Mouse (Mus musculus): Measurements from ENCODE around the gene Ophn1. TPM values are rescaled to one million over a fixed set of nuclear protein-coding genes. Genes with fewer than 3 reads are reported as not detected.

Gene Ophn1
- polyA plus RNA-seq, 1 experiment from 2014 or later, result 3.3 TPM

GRCm38 (mm10) chrX:98856046-98856445 lies 34.8 kb downstream of the Ophn1 start:
- no peaks in the 10 kb centered on the region for H3K9me3 ChIP-seq (ENCODE audit: low read length)
- DNase-seq, result no peak
- 72% methylated on average over 2 of the region's 2 CpGs for WGBS (ENCODE audit: insufficient replicate concordance)

DNA sequence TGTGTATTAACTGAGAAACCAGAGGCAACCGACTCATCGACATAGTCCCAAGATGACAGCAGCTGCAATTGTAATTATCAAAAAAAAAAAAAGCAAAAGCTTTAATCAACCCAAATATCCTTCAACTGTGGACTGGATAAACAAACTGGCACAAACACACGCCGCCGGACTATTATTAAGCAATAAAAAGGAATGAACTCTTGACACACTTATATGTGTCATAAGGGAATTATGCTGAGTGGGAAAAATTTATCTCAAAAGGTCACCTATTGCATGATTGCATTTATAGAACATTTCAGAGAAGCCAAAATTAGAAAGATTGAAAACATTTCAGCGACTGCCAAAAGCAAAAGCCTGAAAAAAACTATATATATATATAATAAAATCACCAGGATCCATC lies 40.0 kb downstream of the Ophn1 start:
- Histone ChIP-seq H3K9me3 (ENCODE audit: low read length) (no peaks in the 10 kb centered on the region), H3K27me3 (ENCODE audit: insufficient read depth, low read length) (no peaks in the 10 kb centered on the region), H3K27ac (ENCODE audit: low read depth) (no peak overlapping the region), H3K4me2 (ENCODE audit: low read depth, low read length) (no peak overlapping the region), H3K36me3 (replicated peaks; ENCODE audit: insufficient read depth, low read length) (no peaks in the 10 kb centered on the region), H3K4me3 (ENCODE audit: low read depth, low read length) (no peak overlapping the region), H3K9ac (replicated peaks) (no peak overlapping the region), H3K4me1 (ENCODE audit: insufficient read depth) (no peaks in the 10 kb centered on the region)
- ATAC-seq, result no peak
- 71% methylated on average over 6 of the region's 6 CpGs for WGBS (ENCODE audit: insufficient replicate concordance)
- no peak for TF ChIP-seq EP300 (IDR thresholded peaks at IDR 0.05; ENCODE audit: low read depth)
- no peak for TF ChIP-seq CTCF (IDR thresholded peaks at IDR 0.05; ENCODE audit: low read depth)
- DNase-seq, result no peak

More at GRCm38 (mm10) chrX:98856046-98856445, 34.8 kb downstream of the Ophn1 start:
- Histone ChIP-seq H3K9ac (replicated peaks) (no peak overlapping the region), H3K27me3 (ENCODE audit: insufficient read depth, low read length) (no peaks in the 10 kb centered on the region), H3K36me3 (replicated peaks; ENCODE audit: insufficient read depth, low read length) (no peaks in the 10 kb centered on the region), H3K4me1 (ENCODE audit: insufficient read depth) (no peaks in the 10 kb centered on the region), H3K4me3 (ENCODE audit: low read depth, low read length) (no peak overlapping the region), H3K27ac (ENCODE audit: low read depth) (no peak overlapping the region), H3K4me2 (ENCODE audit: low read depth, low read length) (no peak overlapping the region)
- ATAC-seq, result no peak
- no peak for TF ChIP-seq EP300 (IDR thresholded peaks at IDR 0.05; ENCODE audit: low read depth)
- no peak for TF ChIP-seq CTCF (IDR thresholded peaks at IDR 0.05; ENCODE audit: low read depth)

DNA sequence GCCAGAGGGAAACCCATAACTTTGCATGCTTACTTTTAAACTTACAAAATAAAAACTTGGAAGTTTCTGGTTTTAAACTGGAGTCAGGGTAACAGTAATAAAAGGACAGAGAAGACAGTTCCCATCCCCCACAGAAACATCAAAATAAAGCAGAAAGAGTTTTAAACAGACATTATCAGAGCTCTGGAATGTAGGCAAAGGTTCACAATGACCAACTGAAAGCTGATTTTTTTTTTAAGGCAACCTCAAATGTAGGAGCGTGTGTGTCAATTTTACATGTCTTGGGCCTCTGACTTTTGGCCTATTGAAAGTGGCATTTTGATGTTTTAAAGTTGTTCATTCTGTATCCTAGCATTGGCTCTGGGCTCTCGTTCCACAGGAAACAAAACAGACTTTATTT lies 49.2 kb downstream of the Ophn1 start:
- H3K27ac ChIP-seq (ENCODE audit: low read depth), result no peak overlapping the region
- no peaks in the 10 kb centered on the region for H3K4me1 ChIP-seq (ENCODE audit: insufficient read depth)
- H3K27me3 ChIP-seq (ENCODE audit: insufficient read depth, low read length), result no peaks in the 10 kb centered on the region
- no peaks in the 10 kb centered on the region for H3K9me3 ChIP-seq (ENCODE audit: low read length)
- DNase-seq (no peak), ATAC-seq (no peak)
- TF ChIP-seq CTCF (IDR thresholded peaks at IDR 0.05; ENCODE audit: low read depth) (no peak), EP300 (IDR thresholded peaks at IDR 0.05; ENCODE audit: low read depth) (no peak)
- no peak overlapping the region for H3K9ac ChIP-seq (replicated peaks)
- no peak overlapping the region for H3K4me3 ChIP-seq (ENCODE audit: low read depth, low read length)
- H3K36me3 ChIP-seq (replicated peaks; ENCODE audit: insufficient read depth, low read length), result no peaks in the 10 kb centered on the region
- WGBS (ENCODE audit: insufficient replicate concordance), result 53% methylated on average over 2 of the region's 2 CpGs
- H3K4me2 ChIP-seq (ENCODE audit: low read depth, low read length), result no peak overlapping the region

DNA sequence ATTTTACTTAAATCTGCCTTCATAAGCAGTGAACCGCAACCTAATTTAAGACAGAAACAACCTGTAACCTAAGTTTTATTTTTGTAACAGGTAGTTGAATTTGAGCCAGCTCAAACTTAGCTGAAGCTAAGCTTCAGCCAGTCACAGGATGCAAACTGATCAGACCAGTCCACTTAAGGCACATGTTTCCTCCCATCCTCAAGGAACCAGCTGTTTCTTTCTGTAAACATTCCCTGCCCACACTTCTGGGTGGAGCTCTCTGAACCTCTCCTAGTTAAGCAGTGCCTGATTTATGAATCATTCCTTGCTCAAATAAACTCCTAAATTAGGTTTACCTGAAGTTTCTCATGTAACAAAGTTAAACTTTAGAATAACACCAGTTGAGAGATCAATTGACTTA lies 54.8 kb downstream of the Ophn1 start:
- no peak overlapping the region for H3K27ac ChIP-seq (ENCODE audit: low read depth)
- H3K36me3 ChIP-seq (replicated peaks; ENCODE audit: insufficient read depth, low read length), result no peaks in the 10 kb centered on the region
- ATAC-seq (no peak), DNase-seq (no peak)
- H3K27me3 ChIP-seq (ENCODE audit: insufficient read depth, low read length), result no peaks in the 10 kb centered on the region
- no peak overlapping the region for H3K4me2 ChIP-seq (ENCODE audit: low read depth, low read length)
- H3K4me3 ChIP-seq (ENCODE audit: low read depth, low read length), result no peak overlapping the region
- no peak overlapping the region for H3K9ac ChIP-seq (replicated peaks)
- H3K9me3 ChIP-seq (ENCODE audit: low read length), result no peaks in the 10 kb centered on the region
- TF ChIP-seq EP300 (IDR thresholded peaks at IDR 0.05; ENCODE audit: low read depth) (no peak), CTCF (IDR thresholded peaks at IDR 0.05; ENCODE audit: low read depth) (no peak)
- whole genome bisulfite sequencing (ENCODE audit: insufficient replicate concordance), result 84% methylated on average over 1 of the region's 1 CpGs
- no peaks in the 10 kb centered on the region for H3K4me1 ChIP-seq (ENCODE audit: insufficient read depth)

DNA sequence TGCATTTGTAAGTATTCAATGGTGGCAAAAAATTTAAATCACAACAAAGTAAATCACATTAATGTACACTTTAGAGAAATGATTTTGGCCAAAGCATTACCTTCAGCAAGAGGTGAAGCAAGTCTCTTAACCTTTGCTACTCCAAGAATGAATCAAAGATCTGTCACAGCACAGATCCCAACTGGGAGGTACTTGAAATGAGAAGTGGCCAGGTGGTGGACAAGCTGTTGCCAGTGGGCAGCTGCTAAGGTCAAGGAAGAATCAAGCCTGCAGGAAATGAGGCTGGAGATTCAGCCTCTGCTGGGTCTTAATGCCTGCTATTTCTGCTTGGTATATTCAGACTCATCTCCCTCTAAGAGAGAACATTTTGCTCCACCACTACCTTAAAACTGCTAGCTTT lies 87.0 kb downstream of the Ophn1 start:
- Histone ChIP-seq H3K36me3 (replicated peaks; ENCODE audit: insufficient read depth, low read length) (no peaks in the 10 kb centered on the region), H3K4me1 (ENCODE audit: insufficient read depth) (no peaks in the 10 kb centered on the region), H3K4me3 (ENCODE audit: low read depth, low read length) (no peak overlapping the region), H3K27me3 (ENCODE audit: insufficient read depth, low read length) (no peaks in the 10 kb centered on the region), H3K4me2 (ENCODE audit: low read depth, low read length) (no peak overlapping the region), H3K9me3 (ENCODE audit: low read length) (no peaks in the 10 kb centered on the region), H3K27ac (ENCODE audit: low read depth) (no peak overlapping the region), H3K9ac (replicated peaks) (no peak overlapping the region)
- ATAC-seq (no peak), DNase-seq (no peak)
- no peak for TF ChIP-seq CTCF (IDR thresholded peaks at IDR 0.05; ENCODE audit: low read depth)
- TF ChIP-seq EP300 (IDR thresholded peaks at IDR 0.05; ENCODE audit: low read depth), result no peak

DNA sequence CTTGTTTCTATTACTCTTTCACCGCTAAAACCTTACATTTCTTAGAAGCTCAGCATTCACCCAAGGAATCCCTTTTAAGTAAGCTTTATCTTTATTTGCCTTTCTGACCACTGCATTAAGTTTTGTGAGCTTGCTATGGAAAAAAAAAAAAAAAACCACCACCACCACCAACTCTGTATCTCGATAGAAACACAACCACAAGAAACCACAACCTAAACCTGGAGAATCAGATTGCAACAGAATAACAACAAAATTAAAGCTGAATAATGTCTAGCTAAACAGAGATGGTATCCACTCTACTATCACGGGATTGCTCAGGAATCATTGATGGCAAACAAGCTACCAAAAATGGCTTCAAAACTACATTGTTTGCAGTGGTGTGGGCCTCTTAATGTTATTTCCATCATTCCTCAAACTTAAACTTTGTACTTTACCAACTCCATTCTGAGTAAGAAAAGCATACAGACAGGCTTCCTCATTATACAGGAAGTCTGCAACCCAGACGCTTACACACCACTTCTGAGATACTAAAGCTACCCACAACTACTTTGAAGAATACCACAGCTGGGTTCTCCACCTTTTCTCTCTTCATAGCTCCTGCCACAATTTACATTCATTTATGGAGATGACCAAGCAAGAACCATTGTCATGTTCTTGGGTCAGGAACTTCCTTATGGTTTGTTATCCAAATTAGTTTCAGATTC lies 116.4 kb downstream of the Ophn1 start:
- Histone ChIP-seq H3K4me1 (ENCODE audit: insufficient read depth) (no peaks in the 10 kb centered on the region), H3K36me3 (replicated peaks; ENCODE audit: insufficient read depth, low read length) (no peaks in the 10 kb centered on the region), H3K27ac (ENCODE audit: low read depth) (no peak overlapping the region), H3K27me3 (ENCODE audit: insufficient read depth, low read length) (no peaks in the 10 kb centered on the region), H3K4me3 (ENCODE audit: low read depth, low read length) (no peak overlapping the region), H3K9me3 (ENCODE audit: low read length) (no peaks in the 10 kb centered on the region), H3K9ac (replicated peaks) (no peak overlapping the region), H3K4me2 (ENCODE audit: low read depth, low read length) (no peak overlapping the region)
- TF ChIP-seq EP300 (IDR thresholded peaks at IDR 0.05; ENCODE audit: low read depth), result no peak
- TF ChIP-seq CTCF (IDR thresholded peaks at IDR 0.05; ENCODE audit: low read depth), result no peak
- no peak for DNase-seq
- WGBS (ENCODE audit: insufficient replicate concordance), result 40% methylated on average over 4 of the region's 4 CpGs
- ATAC-seq, result no peak

Measured in liver, postnatal 0 days (tissue).